Mouse (Mus musculus) retina, postnatal 7 days (tissue): ENCODE data around the gene Zc3h14.

Source experiments
- DNase-seq: peaks from one replicate; pipeline ENCODE4 v3.0.0-alpha.2; 2012; ENCODE audit warnings: low read depth, low spot score

The Zc3h14 gene

DNA sequence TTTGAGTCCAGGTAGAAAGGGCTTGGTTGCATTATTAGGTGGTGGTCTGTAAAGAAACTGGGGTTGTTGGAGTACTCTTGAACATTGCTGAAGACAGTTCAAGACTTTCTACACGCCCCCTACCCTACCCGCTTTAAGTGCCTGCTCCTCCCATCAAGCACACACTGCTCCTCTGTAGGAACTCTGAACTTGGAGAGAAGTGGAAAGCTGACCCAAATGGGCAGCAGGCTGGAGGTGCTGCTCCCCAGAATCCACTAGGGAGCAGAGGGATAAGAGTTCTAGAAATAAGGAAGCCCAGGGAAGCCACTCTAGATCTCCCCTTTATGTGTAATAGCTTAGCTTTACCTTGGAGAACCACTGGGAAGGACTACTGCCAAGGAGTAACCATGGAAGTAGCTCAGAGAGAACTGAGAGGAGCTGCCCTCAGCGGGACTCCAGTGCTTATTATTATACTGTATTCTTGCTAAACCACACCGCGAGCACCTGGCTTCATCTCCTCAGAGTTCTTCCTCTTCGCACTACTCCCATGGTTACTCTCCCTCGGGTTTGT is 8.9 kb upstream of the Zc3h14 start:
- no peak for DNase-seq

GRCm38 (mm10) chr12:98741011-98741501 is 5.7 kb upstream of the Zc3h14 start:
- DNase-seq = no peak

DNA sequence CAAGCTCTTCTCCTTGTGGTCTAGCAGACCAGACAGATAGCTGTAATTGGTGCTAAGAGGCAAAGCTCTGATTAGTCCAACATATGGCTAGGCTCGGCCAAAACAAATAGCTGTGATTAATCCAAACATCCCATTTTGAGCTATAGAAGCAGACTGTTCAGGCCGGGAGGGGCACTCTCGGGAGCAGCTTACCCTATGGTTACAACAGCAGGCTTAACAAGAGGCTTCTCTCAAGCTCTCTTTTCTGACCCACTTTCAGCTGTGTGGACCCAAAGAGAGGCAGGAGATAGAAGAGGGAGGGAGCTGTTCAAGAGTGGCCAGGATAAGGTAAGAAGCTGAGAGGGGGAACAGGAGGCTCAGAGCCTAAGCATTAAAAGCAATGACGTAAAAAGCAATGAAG is 1.1 kb upstream of the Zc3h14 start:
- peak; percentile 76 for DNase-seq

GRCm38 (mm10) chr12:98746131-98746530 is 633 bp upstream of the Zc3h14 start:
- peak; percentile 51 for DNase-seq

- no peak for DNase-seq
Observed at GRCm38 (mm10) chr12:98747380-98747753, 603 bp downstream of the Zc3h14 start.

DNA sequence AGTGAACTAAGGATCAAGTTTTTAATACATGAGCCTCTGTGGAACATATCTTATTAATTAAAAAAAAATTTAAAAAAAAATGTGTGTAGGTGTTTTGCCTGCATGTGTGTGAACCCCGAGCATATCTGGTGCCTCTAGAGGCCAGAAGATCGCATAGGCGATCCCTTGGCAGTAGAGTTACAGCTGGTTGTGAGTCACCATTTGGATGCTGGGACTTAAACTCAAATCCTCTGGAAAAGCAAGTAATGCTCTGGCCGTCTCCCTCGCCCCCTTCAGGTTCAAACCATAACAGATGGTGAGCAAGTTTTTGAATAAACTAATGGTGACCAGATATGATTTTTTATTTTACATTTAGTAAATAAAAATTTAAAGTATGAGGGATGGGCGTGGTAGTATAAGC is 10.9 kb downstream of the Zc3h14 start:
- no peak for DNase-seq

DNA sequence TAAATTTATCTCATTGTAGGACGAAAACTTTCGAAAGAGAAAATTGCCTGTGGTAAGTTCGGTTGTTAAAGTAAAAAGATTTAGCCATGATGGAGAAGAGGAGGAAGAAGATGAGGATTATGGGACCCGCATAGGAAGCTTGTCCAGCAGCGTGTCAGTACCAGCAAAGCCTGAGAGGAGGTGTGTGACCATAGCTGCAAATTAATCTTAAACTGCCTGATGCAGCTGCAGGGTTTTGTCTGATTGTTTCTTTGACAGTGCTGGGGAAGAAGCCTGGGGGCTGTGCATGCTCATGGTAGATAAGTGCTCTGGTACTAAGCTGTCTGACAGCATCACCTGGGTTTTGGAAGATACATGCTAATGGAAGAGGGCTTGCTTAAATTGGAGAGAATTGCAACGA is 12.9 kb downstream of the Zc3h14 start:
- DNase-seq = no peak

DNA sequence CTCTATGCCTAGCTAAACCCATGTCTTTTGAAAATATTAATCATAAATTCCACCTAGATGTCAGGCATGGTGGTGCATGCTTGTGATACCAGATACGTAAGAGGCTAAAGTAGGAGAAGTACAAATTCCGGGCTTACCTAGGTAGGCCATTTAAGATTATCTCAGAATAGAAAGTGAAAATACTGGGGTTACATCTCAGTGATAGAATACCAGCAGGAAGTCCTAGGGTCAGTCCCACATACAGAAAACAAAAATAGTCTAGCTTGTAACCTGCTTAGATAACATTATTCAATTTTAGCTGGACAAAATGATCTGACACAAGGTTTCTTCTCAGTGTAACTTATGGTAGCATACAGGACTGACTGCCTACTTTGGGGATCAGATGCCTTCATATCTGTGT is 19.5 kb downstream of the Zc3h14 start:
- DNase-seq = no peak

- DNase-seq = no peak
Observed at GRCm38 (mm10) chr12:98777509-98777908, 30.7 kb downstream of the Zc3h14 start.

GRCm38 (mm10) chr12:98779148-98779547 is 32.4 kb downstream of the Zc3h14 start:
- DNase-seq = peak; percentile 16

DNA sequence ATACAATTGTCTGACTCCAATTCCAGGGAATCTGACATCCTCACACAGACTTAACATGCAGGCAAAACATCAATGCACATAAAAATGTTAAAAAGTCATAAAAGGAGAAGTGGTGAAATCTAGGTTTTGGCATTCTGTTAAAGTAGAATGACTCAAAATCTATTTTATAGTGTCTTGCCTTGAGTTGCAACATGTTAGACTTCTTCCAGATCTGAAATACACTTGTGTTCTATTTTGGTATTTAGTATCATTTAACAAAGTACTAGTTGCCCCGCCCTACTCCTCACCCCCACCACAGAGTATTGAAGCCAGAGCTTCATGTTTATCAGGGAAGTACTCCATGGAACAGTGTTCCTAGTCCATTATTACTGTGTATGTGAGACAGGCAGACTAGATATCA is 37.5 kb downstream of the Zc3h14 start:
- no peak for DNase-seq

- no peak for DNase-seq
Observed at GRCm38 (mm10) chr12:98795731-98796318, 49.1 kb downstream of the Zc3h14 start.

DNA sequence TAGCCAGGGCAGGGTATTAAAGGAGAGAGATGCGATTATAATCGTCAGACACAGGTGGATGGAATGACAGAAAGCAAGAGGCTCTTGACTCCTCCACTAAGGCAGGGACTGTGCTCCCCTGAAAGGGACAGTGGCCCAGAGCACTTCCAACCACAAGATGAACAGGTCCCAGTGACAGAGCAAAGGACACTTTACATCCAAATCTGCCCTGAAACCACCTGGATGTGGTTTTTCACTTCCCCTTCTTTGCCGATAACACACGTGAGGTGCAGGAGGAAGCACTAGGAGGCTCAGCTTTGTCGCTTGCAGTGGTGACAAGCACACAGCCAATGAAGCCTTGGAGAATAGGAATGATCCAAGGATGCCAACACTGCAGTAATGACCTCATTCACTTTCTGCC is 53.6 kb downstream of the Zc3h14 start:
- no peak for DNase-seq

GRCm38 (mm10) chr12:98802245-98802644 is 55.5 kb downstream of the Zc3h14 start:
- DNase-seq = no peak

DNA sequence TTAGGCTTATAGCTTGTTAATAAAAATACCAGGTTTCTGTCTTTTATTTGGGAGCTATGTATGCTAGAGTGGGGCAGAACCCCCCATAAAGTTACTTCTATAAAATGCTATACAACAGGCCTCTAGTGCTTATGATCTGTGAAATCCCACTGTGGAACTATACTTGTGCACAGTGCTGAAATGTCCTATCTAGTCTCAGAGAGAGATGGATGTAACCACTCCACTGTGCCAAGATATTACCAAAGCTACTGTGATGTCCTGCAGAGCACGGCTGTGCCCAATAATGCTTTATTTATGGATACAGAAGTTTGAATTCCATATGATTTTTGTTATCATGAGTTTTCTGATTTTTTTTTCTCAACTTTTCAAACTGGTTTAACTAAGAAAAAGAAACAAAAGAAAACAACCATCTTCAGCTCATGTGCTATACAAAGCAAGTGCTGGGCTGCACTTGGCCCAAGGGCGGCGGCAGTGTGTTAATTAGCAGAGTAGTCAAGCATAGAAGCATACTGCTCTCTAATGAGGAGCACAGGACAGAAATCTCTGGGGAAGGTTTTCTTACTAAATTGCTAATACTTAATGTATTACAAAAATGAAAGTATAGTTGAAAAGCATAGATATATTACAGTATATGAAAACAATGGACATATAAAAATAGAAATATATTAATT is 57.4 kb downstream of the Zc3h14 start:
- DNase-seq = no peak

DNA sequence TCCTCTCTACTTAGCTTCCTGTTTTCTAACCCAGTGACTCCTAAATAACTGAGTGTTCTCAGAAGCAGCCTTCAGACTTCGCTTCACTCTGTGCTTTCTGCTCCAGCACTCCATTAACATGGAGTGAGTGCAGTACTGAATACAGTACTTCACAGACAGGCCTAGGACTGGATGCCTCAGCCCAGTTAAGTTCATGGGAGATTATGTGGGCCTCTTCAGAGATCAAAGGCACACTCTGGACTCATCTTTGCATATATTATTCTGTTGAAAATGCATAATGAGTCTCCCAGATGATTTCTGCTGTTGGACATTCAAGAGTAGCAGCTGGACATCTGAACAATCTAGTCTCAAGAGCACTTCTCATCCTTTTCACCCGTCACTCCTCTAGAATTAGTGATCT is 74.0 kb downstream of the Zc3h14 start:
- no peak for DNase-seq

DNA sequence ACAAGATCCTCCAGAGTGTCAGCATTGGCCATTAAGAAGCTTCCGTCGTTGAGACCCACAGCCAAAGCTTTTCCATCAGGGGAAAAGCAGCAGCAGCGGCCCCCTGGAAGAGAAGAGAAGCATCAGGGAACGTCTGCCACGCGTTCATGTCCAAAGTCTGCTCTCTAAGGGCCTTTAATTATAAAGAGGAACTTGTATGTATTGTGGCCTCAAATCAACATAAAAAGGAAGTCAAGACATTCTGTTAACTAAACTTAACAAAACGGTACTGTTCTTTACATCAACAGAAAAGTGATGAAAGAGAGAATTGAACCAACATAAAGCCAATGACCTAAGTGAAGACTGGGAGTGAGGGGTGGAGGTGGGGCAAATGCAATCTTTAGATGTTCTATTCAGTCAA is 84.4 kb downstream of the Zc3h14 start:
- DNase-seq = no peak

- DNase-seq = no peak
Observed at GRCm38 (mm10) chr12:98832929-98833598, 86.3 kb downstream of the Zc3h14 start.

DNA sequence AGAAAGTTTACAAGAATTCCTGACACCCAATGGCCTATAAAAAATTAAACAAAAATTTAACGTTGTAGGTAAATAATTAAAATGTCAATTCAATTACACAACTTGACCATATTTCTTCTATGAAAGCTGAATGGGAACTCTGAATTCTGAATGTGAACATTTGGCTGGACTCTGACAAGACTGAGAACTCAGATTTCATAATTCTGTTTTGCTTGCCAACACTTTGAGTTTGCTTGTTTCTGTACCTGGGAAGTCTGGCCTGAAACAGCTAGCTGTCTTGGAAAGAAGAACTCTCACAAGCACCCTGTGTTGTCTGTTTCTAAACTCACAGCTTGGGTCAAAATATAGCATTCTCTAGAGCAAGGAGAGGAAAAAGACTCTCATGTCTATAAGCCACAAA is 87.1 kb downstream of the Zc3h14 start:
- no peak for DNase-seq

- no peak for DNase-seq
Observed at GRCm38 (mm10) chr12:98834879-98835278, 88.1 kb downstream of the Zc3h14 start.

DNA sequence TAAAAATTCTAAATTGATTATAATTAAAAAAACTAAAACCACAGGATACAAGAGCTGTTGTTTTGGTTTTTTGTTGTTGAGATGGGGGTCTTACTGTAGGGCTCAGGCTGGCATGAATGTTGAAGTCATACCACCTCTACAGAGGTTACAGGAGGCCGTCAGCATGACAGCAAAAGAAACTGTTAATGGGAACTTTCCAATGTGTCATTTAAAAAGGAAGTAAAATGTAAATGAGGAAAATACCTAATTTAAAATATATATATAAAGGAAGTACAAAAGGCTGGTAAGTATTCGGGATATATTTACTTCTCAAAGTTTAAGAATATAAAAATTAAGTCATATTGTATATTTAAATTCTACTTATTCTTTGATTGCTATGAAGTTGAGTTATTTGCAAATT is 88.7 kb downstream of the Zc3h14 start:
- DNase-seq = no peak
